Mouse (Mus musculus) limb, embryonic 11.5 days (tissue): ENCODE measurements around the gene Snrpc. TPM values are rescaled to one million over a fixed set of nuclear protein-coding genes. Genes with fewer than 3 reads are reported as not detected.

Source experiments
- ATAC-seq: fragments of 200-750 bp; cut with Nextera tagmentation; 2 replicates; pipeline ENCODE4 v1.8.0; 2017; ENCODE audit warnings: low read depth; ENCODE audit not compliant: insufficient number of reproducible peaks, low FRiP score, low TSS enrichment
- DNase-seq: peaks from one replicate; pipeline ENCODE4 v3.0.0-alpha.2; 2015; ENCODE audit warnings: low spot score
- H3K27ac ChIP-seq: fragments of 300-500 bp; sonication (generic); replicated peaks from 2 replicates; pipeline ENCODE4 v1.5.1; 2014; ENCODE audit warnings: low read depth, mild to moderate bottlenecking, low read length
- H3K27me3 ChIP-seq: fragments of 300-500 bp; sonication (generic); 2 replicates; pipeline ENCODE4 v1.6.1; 2014; ENCODE audit warnings: mild to moderate bottlenecking, low read length, mixed read lengths; ENCODE audit not compliant: control insufficient read depth, insufficient read depth
- H3K36me3 ChIP-seq: fragments of 300-500 bp; sonication (generic); 2 replicates; pipeline ENCODE4 v1.6.1; 2014; ENCODE audit warnings: mild to moderate bottlenecking, low read length, moderate library complexity, mixed read lengths; ENCODE audit not compliant: control insufficient read depth, insufficient read depth
- H3K4me1 ChIP-seq: fragments of 300-500 bp; sonication (generic); 2 replicates; pipeline ENCODE4 v1.6.1; 2014; ENCODE audit warnings: low read length, mixed read lengths; ENCODE audit not compliant: control insufficient read depth, insufficient read depth
- H3K4me2 ChIP-seq: fragments of 300-500 bp; sonication (generic); 2 replicates; pipeline ENCODE4 v1.6.1; 2014; ENCODE audit warnings: low read depth, mild to moderate bottlenecking, moderate library complexity; ENCODE audit not compliant: severe bottlenecking
- H3K4me3 ChIP-seq: fragments of 300-500 bp; sonication (generic); 2 replicates; pipeline ENCODE4 v1.5.1; 2014; ENCODE audit warnings: low read depth, low read length
- H3K9ac ChIP-seq: fragments of 300-500 bp; sonication (generic); 2 replicates; pipeline ENCODE4 v1.6.1; 2014; ENCODE audit warnings: mild to moderate bottlenecking, low read length
- H3K9me3 ChIP-seq: fragments of 300-500 bp; sonication (generic); 2 replicates; pipeline ENCODE4 v1.6.1; 2016; ENCODE audit warnings: low read length; ENCODE audit not compliant: control insufficient read depth
- WGBS: fragments of 180-500 bp; shearing (Covaris S2); extraction: QIAGEN DNeasy Blood & Tissue Kit; methylation state at CpG from one replicate; pipeline ENCODE4 v1.1.7; 2014; 5-methylcytosine and 5-hydroxymethylcytosine counted together
- polyA plus RNA-seq: library from polyadenylated mRNA; unstranded; fragments of >200 nt; fragmentation: Nextera tagmentation; extraction: Ambion mirVana; gene quantifications from 2 replicates; pipeline ENCODE4 v1.2.1, GENCODE M21; 2014

The Snrpc gene
- polyA plus RNA-seq, 1 experiment from 2014 or later = 415 TPM

GRCm38 (mm10) chr17:27886499-27887210 is 48.7 kb downstream of the Snrpc start:
- no peak overlapping the region for H3K4me2 ChIP-seq
- no peak overlapping the region for H3K27ac ChIP-seq
- 87% methylated on average over 19 of the region's 19 CpGs for WGBS
- no peak overlapping the region for H3K9ac ChIP-seq
- no peaks in the 10 kb centered on the region for H3K4me1 ChIP-seq
- H3K9me3 ChIP-seq = no peaks in the 10 kb centered on the region
- ATAC-seq (no peak), DNase-seq (no peak)
- H3K27me3 ChIP-seq = no peaks in the 10 kb centered on the region
- H3K4me3 ChIP-seq = no peak overlapping the region
- H3K36me3 ChIP-seq = peaks cover 21% of the 10 kb centered on the region

Other genes starting within 250 kb of the Snrpc start
- gene Nudt3, start 214.7 kb upstream of the Snrpc start, polyA plus RNA-seq = 29.7 and 42.2 TPM in 2 replicates
- gene RPS10-NUDT3, start 202.9 kb upstream of the Snrpc start, polyA plus RNA-seq = not detected in 2 replicates
- gene Rps10, start 201.5 kb upstream of the Snrpc start, polyA plus RNA-seq = 1,013 and 1,034 TPM in 2 replicates
- 5.6 and 6.5 TPM in 2 replicates for gene Pacsin1, start 182.6 kb upstream of the Snrpc start, polyA plus RNA-seq
- gene Spdef, start 109.2 kb upstream of the Snrpc start, polyA plus RNA-seq = 0.24 and 0.27 TPM in 2 replicates
- 16.7 and 17.6 TPM in 2 replicates for gene D17Wsu92e, start 17.5 kb upstream of the Snrpc start, polyA plus RNA-seq
- gene Uhrf1bp1, start 18.3 kb downstream of the Snrpc start, polyA plus RNA-seq = 8.2 and 8.5 TPM in 2 replicates
- 12.1 and 13.4 TPM in 2 replicates for gene Anks1, start 71.2 kb downstream of the Snrpc start, polyA plus RNA-seq
- gene Taf11, start 71.7 kb downstream of the Snrpc start, polyA plus RNA-seq = 104 and 109 TPM in 2 replicates
- 0.43 and 1.1 TPM in 2 replicates for gene Tcp11, start 242.5 kb downstream of the Snrpc start, polyA plus RNA-seq